Mouse (Mus musculus): ENCODE results near the gene Orm2. TPM values are rescaled to one million over a fixed set of nuclear protein-coding genes. Genes with fewer than 3 reads are reported as not detected.

Orm2 gene
- polyA plus RNA-seq, 1 experiment: not detected

- Histone ChIP-seq H3K9me3 (no peaks in the 10 kb centered on the region), H3K4me1 (peaks cover 44% of the 10 kb centered on the region), H3K36me3 (replicated peaks; ENCODE audit: low read length) (peaks cover 37% of the 10 kb centered on the region), H3K27me3 (replicated peaks) (peaks cover 3% of the 10 kb centered on the region), H3K4me3 (replicated peaks) (no peak overlapping the region)
- TF ChIP-seq GATA1 (IDR thresholded peaks at IDR 0.05; ENCODE audit: borderline replicate concordance, low read length) (no peak), FLI1 (IDR thresholded peaks at IDR 0.05; ENCODE audit: low read length) (no peak)
Observed at GRCm38 (mm10) chr4:63389887-63390528, 27.8 kb downstream of the Orm2 start.

- Histone ChIP-seq H3K27me3 (replicated peaks) (peaks cover 4% of the 10 kb centered on the region), H3K4me1 (peaks cover 31% of the 10 kb centered on the region), H3K9me3 (no peaks in the 10 kb centered on the region), H3K4me3 (replicated peaks) (peak overlapping the region; percentile 23), H3K36me3 (replicated peaks; ENCODE audit: low read length) (peaks cover 46% of the 10 kb centered on the region)
- TF ChIP-seq GATA1 (IDR thresholded peaks at IDR 0.05; ENCODE audit: borderline replicate concordance, low read length) (no peak), FLI1 (IDR thresholded peaks at IDR 0.05; ENCODE audit: low read length) (no peak)
Observed at GRCm38 (mm10) chr4:63391322-63391721, 29.1 kb downstream of the Orm2 start.

- H3K4me1 ChIP-seq: peaks cover 49% of the 10 kb centered on the region
- no peak for TF ChIP-seq GATA1 (IDR thresholded peaks at IDR 0.05; ENCODE audit: borderline replicate concordance, low read length)
- TF ChIP-seq FLI1 (IDR thresholded peaks at IDR 0.05; ENCODE audit: low read length): no peak
- peaks cover 38% of the 10 kb centered on the region for H3K27me3 ChIP-seq (replicated peaks)
- peaks cover 35% of the 10 kb centered on the region for H3K36me3 ChIP-seq (replicated peaks; ENCODE audit: low read length)
- H3K4me3 ChIP-seq (replicated peaks): peak overlapping the region; percentile 12
- H3K9me3 ChIP-seq: no peaks in the 10 kb centered on the region
Observed at GRCm38 (mm10) chr4:63397981-63398537, 35.8 kb downstream of the Orm2 start.

GRCm38 (mm10) chr4:63398854-63399609, 36.8 kb downstream of the Orm2 start:
- Histone ChIP-seq H3K4me3 (replicated peaks) (peak overlapping the region; percentile 67), H3K4me1 (peaks cover 59% of the 10 kb centered on the region), H3K27me3 (replicated peaks) (peaks cover 40% of the 10 kb centered on the region), H3K9me3 (no peaks in the 10 kb centered on the region), H3K36me3 (replicated peaks; ENCODE audit: low read length) (peaks cover 29% of the 10 kb centered on the region)
- no peak for TF ChIP-seq GATA1 (IDR thresholded peaks at IDR 0.05; ENCODE audit: borderline replicate concordance, low read length)
- no peak for TF ChIP-seq FLI1 (IDR thresholded peaks at IDR 0.05; ENCODE audit: low read length)

GRCm38 (mm10) chr4:63399691-63400270, 37.5 kb downstream of the Orm2 start:
- Histone ChIP-seq H3K4me3 (replicated peaks) (peak overlapping the region; percentile 44), H3K36me3 (replicated peaks; ENCODE audit: low read length) (peaks cover 22% of the 10 kb centered on the region), H3K4me1 (peaks cover 66% of the 10 kb centered on the region), H3K27me3 (replicated peaks) (peaks cover 43% of the 10 kb centered on the region), H3K9me3 (no peaks in the 10 kb centered on the region)
- TF ChIP-seq GATA1 (IDR thresholded peaks at IDR 0.05; ENCODE audit: borderline replicate concordance, low read length): no peak
- TF ChIP-seq FLI1 (IDR thresholded peaks at IDR 0.05; ENCODE audit: low read length): no peak

GRCm38 (mm10) chr4:63400541-63401306, 38.5 kb downstream of the Orm2 start:
- Histone ChIP-seq H3K9me3 (no peaks in the 10 kb centered on the region), H3K4me1 (peaks cover 76% of the 10 kb centered on the region), H3K27me3 (replicated peaks) (peaks cover 44% of the 10 kb centered on the region), H3K36me3 (replicated peaks; ENCODE audit: low read length) (peaks cover 13% of the 10 kb centered on the region), H3K4me3 (replicated peaks) (peak overlapping the region; percentile 83)
- TF ChIP-seq GATA1 (IDR thresholded peaks at IDR 0.05; ENCODE audit: borderline replicate concordance, low read length) (no peak), FLI1 (IDR thresholded peaks at IDR 0.05; ENCODE audit: low read length) (no peak)

- Histone ChIP-seq H3K27me3 (replicated peaks) (peaks cover 48% of the 10 kb centered on the region), H3K9me3 (no peaks in the 10 kb centered on the region), H3K4me1 (peaks cover 84% of the 10 kb centered on the region), H3K4me3 (replicated peaks) (peak overlapping the region; percentile 83), H3K36me3 (replicated peaks; ENCODE audit: low read length) (peaks cover 5% of the 10 kb centered on the region)
- TF ChIP-seq FLI1 (IDR thresholded peaks at IDR 0.05; ENCODE audit: low read length) (no peak), GATA1 (IDR thresholded peaks at IDR 0.05; ENCODE audit: borderline replicate concordance, low read length) (no peak)
Observed at GRCm38 (mm10) chr4:63401620-63402019, 39.4 kb downstream of the Orm2 start.

GRCm38 (mm10) chr4:63402056-63402455, 39.8 kb downstream of the Orm2 start:
- Histone ChIP-seq H3K36me3 (replicated peaks; ENCODE audit: low read length) (peaks cover 5% of the 10 kb centered on the region), H3K4me3 (replicated peaks) (peak overlapping the region; percentile 85), H3K9me3 (no peaks in the 10 kb centered on the region), H3K27me3 (replicated peaks) (peaks cover 48% of the 10 kb centered on the region), H3K4me1 (peaks cover 84% of the 10 kb centered on the region)
- TF ChIP-seq GATA1 (IDR thresholded peaks at IDR 0.05; ENCODE audit: borderline replicate concordance, low read length) (no peak), FLI1 (IDR thresholded peaks at IDR 0.05; ENCODE audit: low read length) (no peak)

- Histone ChIP-seq H3K4me3 (replicated peaks) (peak overlapping the region; percentile 85), H3K36me3 (replicated peaks; ENCODE audit: low read length) (peaks cover 5% of the 10 kb centered on the region), H3K27me3 (replicated peaks) (peaks cover 46% of the 10 kb centered on the region), H3K9me3 (no peaks in the 10 kb centered on the region), H3K4me1 (peaks cover 84% of the 10 kb centered on the region)
- TF ChIP-seq FLI1 (IDR thresholded peaks at IDR 0.05; ENCODE audit: low read length) (no peak), GATA1 (IDR thresholded peaks at IDR 0.05; ENCODE audit: borderline replicate concordance, low read length) (no peak)
Observed at GRCm38 (mm10) chr4:63402558-63402957, 40.3 kb downstream of the Orm2 start.

All from megakaryocyte, embryonic 14.5 days (primary cell).